Mouse (Mus musculus): ENCODE results near the gene Sgms1.

Sgms1 gene

DNA sequence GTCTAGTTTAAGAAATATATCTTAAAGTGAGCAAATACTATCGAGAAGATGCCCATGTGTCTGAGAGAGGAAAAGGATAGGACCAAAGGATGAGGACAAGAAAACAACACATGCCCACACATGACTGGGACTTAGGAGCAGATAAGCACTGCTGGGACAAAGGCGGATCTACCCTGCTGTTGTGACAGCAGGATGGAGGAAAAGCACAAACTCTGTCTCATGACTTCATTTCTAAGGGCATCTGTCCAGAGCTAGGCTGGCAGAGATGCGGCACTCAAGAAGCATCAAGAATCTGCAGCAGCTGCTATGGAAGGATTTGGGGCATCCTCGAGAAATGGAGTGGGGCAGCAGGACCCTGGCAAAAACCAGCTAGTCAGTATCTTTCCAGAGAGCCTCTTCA is 109.1 kb downstream of the Sgms1 start:
- no peak for TF ChIP-seq GATA4 (IDR thresholded peaks at IDR 0.05; ENCODE audit: insufficient replicate concordance, low read length)

DNA sequence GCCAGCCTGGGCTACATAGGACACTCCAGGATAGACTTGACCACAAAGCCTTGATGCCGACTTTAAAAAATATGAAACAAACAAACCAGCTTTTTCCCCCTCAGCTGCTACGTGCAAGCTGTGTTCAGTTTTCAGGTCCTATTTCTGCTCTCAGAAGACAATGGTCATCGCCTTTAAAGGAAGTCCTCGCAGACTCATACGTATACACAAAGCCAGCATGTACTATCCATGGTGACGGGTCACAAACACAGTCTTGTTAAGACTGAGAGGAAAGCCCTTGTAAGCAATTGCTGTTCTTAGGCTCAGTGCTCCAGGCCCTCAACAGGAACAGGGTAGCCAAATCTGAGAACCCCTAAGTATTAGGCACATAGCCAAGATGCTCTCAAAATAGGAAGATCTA is 110.1 kb downstream of the Sgms1 start:
- no peak for TF ChIP-seq GATA4 (IDR thresholded peaks at IDR 0.05; ENCODE audit: insufficient replicate concordance, low read length)

DNA sequence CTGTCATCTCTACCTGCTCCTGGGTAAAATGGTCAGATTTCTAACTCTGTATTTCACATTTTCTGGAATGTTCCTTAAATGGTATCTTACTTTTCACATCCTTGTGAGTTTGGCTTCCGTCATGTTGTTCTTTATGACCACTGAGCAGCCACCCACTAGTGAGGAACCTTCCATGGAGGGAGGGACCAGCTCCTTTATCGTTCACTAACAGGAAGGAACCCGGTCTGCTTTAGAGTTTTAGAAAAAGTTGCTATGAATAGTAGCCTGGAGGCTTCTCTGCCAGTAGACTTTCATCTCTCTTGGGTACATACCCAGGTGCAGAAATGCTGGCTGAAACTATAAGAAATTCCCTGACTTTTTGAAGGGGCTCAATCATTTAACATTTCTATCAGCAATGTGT is 111.6 kb downstream of the Sgms1 start:
- no peak for TF ChIP-seq GATA4 (IDR thresholded peaks at IDR 0.05; ENCODE audit: insufficient replicate concordance, low read length)

GRCm38 (mm10) chr19:32277287-32277686 is 112.2 kb downstream of the Sgms1 start:
- TF ChIP-seq GATA4 (IDR thresholded peaks at IDR 0.05; ENCODE audit: insufficient replicate concordance, low read length): no peak

DNA sequence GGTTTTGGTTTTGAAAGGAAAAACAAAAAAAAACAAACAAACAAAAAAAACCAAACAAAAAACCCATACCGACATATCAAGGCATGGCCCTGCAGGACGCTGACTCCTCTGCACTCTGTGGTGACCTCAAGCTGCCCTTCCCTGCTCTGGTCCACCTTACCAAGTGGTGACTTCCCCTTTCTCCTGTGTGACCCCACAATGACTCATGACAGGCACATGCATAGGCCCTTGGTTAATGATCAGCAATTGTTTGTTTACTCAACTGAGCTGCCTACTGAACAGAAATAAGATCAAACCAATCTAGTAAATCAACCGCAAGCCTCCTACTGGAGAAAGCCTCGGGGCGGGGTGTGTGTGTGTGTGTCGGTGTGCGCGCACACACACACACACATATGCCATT is 112.7 kb downstream of the Sgms1 start:
- no peak for TF ChIP-seq GATA4 (IDR thresholded peaks at IDR 0.05; ENCODE audit: insufficient replicate concordance, low read length)

DNA sequence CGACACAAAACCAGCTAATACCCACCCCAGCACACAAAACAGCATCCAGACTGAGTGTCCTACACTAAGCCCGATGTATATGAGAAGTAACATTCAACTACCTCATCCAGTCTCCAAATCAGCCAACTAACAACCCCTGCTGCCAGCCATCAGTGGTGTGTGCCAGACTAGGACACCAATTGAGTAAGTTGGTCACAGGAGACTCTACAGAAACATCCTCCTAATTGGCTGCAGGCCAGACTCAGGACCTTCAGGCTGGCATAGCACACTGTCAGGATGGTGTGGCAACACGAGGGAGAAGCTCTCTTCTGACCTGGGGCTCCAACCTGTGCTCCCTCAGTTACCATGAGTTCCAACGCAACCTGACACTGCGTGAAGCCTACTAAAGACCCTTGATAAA is 113.3 kb downstream of the Sgms1 start:
- TF ChIP-seq GATA4 (IDR thresholded peaks at IDR 0.05; ENCODE audit: insufficient replicate concordance, low read length): no peak

DNA sequence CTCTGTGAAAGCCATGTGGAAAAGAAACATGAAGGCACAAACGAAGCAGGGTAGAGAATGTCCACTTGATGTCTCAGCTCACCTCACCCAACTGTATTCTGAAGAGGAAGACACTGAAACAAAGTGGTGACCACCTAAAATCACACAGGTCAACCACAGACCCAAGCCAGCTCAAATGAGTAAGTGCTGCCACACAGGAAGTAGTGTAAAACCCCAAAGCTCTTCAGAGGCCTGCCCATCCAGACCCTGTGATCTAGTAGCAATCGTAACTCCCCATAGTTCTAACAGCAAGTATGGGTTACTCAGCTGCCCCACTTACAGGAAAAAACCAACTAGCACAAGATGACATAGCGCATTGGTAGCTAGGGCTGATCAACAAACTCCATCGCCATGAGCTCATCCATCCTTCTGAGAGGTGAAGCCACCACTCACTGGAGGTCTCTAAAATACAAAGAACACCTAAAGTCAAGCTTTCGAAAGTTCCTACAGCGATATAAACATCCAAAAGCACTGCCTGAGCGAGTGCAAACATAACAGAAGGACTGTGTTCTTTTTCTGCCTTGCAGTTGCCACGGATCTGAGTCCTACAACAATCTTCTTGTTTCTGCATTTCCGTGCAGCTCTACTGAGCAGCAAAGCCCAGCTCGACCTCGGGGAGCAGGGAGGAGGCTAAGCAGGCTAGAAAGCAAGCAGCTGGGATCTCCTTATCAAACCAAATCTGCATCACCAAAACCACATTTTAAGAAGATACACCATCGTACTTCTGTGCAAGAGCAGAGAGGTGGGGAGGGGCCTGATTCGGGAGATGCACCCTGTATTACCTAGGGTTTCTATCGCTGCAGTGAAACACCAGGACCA is 114.2 kb downstream of the Sgms1 start:
- TF ChIP-seq GATA4 (IDR thresholded peaks at IDR 0.05; ENCODE audit: insufficient replicate concordance, low read length): no peak

- TF ChIP-seq GATA4 (IDR thresholded peaks at IDR 0.05; ENCODE audit: insufficient replicate concordance, low read length): no peak
Measured at GRCm38 (mm10) chr19:32274145-32274544, 115.4 kb downstream of the Sgms1 start.

DNA sequence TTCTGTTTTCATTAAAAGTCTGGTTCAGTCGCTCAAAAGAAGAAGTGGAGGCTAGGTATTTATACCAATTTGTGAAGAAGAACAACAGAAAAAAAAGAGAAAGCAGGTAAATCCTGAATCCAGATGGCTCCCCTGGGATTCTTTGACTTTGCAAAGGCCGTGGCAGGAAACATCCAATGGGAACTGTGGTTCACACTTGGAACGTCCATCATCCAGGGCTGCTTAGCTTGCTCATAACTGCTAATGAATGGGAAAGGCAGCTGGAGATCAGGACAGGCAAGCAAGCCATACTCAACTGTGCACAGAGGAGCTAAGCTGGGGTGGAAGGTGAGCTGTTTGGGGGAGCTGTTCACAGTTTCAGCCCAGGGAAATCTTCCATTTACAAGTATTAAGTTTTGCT is 115.8 kb downstream of the Sgms1 start:
- no peak for TF ChIP-seq GATA4 (IDR thresholded peaks at IDR 0.05; ENCODE audit: insufficient replicate concordance, low read length)

- TF ChIP-seq GATA4 (IDR thresholded peaks at IDR 0.05; ENCODE audit: insufficient replicate concordance, low read length): peak; percentile 35; the same call in 1 of the 2 replicates
Measured at GRCm38 (mm10) chr19:32272475-32273260, 116.8 kb downstream of the Sgms1 start.

- no peak for TF ChIP-seq GATA4 (IDR thresholded peaks at IDR 0.05; ENCODE audit: insufficient replicate concordance, low read length)
Measured at GRCm38 (mm10) chr19:32271455-32272200, 117.9 kb downstream of the Sgms1 start.

- TF ChIP-seq GATA4 (IDR thresholded peaks at IDR 0.05; ENCODE audit: insufficient replicate concordance, low read length): no peak
Measured at GRCm38 (mm10) chr19:32269844-32270176, 119.7 kb downstream of the Sgms1 start.

DNA sequence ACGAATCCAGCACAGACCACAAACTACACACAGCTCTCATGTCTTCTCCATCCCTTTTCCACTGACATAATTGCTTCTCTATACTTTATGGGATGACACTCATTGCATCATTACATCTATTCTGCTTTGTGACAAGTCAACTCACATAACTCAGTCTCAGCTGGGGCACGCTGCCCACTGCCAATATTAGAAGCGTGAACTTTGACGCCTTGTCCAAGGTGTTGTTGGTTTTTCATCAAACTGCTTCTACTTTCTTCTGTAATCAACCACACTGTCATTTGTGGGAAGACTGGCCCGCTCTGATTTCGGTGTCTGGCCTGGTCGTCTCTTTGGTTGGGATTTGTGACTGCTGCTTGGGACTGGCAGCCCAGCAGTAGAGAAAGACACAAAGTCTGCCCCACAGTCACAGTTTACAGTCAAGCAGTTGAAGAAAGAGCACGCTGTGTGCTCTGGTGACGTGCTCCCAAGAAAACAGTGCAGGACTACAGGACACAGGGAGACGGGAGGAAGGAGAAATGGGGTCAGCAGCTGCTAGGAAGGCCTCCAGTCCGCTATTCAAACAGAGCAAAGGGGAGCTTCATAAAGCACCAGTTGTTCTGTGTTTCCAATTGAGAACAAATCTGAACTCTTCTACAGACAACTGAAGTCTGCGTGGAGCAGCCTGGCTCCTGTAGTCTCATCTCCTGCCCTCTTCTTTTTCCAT is 120.2 kb downstream of the Sgms1 start:
- TF ChIP-seq GATA4 (IDR thresholded peaks at IDR 0.05; ENCODE audit: insufficient replicate concordance, low read length): no peak

GRCm38 (mm10) chr19:32268562-32268961 is 121.0 kb downstream of the Sgms1 start:
- TF ChIP-seq GATA4 (IDR thresholded peaks at IDR 0.05; ENCODE audit: insufficient replicate concordance, low read length): no peak
